Mouse (Mus musculus) erythroblast, embryonic 14.5 days (primary cell): Measurements from ENCODE around the gene Olfr281.

Experiments
- GATA1 ChIP-seq: IDR thresholded peaks from 2 replicates; pipeline ENCODE4 v1.6.1; 2012; ENCODE audit warnings: low read length, inconsistent platforms, mixed read lengths
- TAL1 ChIP-seq: IDR thresholded peaks from 3 replicates; pipeline ENCODE4 v1.6.1; 2012; ENCODE audit warnings: low read length, inconsistent platforms, mixed read lengths

DNA sequence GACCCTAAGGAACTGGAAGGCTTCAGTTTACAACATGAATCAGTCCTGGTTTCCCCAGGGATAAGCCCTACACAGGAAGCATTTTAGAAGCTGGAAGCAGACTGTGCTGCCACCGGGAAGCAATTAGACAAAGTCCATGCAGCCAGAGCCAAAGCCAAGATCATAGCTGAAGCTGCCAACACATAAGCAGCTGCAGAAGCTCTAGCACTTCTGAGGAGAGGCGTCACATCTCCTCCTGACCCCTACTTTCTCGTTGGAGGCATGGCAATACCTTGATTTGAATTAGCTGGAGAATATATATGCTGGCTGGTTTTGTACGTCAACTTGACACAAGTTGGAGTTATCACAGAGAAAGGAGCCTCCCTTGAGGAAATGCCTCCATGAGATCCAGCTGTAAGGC, 31.5 kb upstream of the Olfr281 start:
- no peak for TF ChIP-seq GATA1
- TF ChIP-seq TAL1, result no peak
